Mouse (Mus musculus) layer of hippocampus, postnatal 25 days (tissue): Measurements from ENCODE around the gene Sept11. TPM values are rescaled to one million over a fixed set of nuclear protein-coding genes. Genes with fewer than 3 reads are reported as not detected.

Source experiments
- DNase-seq, 2 experiments: peaks; one replicate each; pipeline ENCODE4 v3.0.0; 2022; ENCODE audit warnings: mixed read lengths in 2 of 2, low spot score in 1 of 2; ENCODE audit errors: extremely low spot score in 1 of 2
- total RNA-seq, 2 experiments: library from RNA; stranded (reverse); gene quantifications; 2 replicates each; pipeline ENCODE4 v1.2.3; 2021

Sept11 gene
- total RNA-seq, 2 experiments from 2014 or later = 98.9 to 113 TPM

GRCm38 (mm10) chr5:93125325-93125724, 32.1 kb downstream of the Sept11 start:
- no peak for DNase-seq

DNA sequence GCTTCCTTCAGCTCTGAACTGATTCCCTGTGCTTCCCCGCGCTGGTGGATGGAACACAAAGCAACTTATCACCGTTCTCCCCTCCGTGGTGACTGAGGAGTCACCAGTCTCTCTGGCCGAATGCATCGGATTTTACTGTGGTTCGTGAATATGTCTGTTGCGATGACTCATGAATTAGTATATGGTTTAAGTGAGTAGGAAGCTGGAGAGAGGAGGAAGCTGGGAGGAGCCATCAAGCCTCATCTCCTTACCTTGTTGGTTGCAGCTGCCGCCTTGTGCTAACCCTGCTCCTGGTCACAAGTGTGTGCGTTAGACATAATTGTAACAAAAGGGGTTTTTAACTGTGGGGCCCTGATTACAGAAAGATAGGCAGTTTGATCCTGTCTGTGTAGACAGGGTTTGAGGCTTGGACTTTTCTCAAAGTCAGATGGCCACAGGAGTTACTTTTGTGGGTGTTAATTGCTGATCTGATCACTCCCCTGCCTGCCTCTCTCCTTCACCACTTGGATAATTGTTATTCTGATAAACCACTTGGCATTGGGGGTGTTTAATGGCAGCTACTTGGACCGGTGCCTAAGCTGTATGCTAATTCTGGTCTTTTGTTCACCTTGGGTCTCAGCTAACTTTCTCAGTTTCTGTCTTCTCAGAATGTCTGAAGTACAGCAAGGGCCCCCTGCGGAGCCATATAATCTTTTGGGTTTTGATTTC, 33.1 kb downstream of the Sept11 start:
- DNase-seq = no peak

DNA sequence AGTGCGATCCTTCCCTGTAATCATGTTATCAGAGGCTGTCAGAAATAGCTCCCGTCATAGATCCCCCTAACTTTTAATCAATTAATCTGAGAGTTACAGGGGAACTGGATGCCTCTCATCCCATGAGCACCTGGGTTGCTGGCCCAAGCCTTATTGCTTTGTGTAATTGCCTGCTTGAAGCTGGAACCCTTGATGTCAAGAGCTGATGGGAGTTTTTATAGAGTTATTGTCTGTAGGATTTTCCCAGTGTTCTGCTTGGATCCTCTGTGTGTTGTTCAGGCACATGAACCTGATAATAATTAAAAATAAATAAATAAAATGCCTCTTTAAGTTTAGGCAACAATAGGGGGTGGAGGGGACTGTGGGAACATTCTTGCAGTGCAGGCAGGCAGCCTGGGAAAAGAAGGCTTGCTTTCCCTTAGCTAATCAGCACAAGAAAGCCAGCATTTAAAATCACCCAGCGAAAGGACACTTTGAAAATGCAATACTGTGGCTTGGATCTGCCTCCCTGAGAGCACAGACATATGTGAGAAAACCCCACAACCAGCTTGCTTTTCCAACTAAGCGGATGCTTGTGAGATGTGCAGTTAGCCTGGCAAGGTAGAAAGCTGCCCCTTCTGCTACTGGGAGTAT, 33.8 kb downstream of the Sept11 start:
- no peak for DNase-seq

- DNase-seq = no peak
Observed at GRCm38 (mm10) chr5:93127722-93128121, 34.5 kb downstream of the Sept11 start.

DNA sequence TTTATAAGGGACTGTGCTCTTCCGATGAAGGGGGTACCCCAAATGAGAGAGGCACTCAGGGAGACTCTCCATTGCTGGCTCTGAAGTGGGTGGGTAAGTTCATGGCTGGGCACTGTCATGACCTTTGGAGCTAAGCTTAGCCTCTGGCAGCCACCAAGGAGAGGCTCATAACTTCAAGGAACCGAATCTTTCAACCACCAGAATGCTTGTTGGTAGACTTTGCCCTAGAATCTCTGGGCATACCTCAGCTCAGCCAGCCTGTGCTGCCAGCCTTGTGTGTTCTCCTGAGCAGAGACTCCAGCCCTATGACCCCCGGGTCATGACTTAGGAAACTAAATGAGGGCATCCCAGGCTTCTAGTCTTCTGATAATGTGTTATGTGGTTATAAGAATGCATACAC, 35.5 kb downstream of the Sept11 start:
- no peak for DNase-seq

GRCm38 (mm10) chr5:93129953-93130352, 36.7 kb downstream of the Sept11 start:
- DNase-seq = no peak

DNA sequence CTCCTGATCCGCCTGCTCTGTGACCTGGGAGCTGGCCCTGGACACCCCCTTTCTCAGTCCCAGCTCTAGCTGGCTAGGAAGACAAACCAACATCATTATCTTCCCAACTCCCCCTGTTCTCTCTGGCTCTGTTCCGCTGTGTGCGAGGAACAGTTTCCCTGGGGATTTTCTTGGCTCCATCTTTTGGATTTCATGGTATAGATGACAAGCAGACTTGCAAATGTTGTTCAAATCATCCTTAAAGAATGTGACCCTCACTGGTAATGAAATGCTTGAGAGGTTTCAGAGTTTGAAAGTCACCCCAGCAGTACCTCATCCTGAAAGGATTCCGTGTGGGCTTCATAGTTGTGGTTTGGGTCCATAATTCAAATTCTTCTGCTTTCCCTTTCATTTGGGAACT, 38.2 kb downstream of the Sept11 start:
- DNase-seq = no peak

DNA sequence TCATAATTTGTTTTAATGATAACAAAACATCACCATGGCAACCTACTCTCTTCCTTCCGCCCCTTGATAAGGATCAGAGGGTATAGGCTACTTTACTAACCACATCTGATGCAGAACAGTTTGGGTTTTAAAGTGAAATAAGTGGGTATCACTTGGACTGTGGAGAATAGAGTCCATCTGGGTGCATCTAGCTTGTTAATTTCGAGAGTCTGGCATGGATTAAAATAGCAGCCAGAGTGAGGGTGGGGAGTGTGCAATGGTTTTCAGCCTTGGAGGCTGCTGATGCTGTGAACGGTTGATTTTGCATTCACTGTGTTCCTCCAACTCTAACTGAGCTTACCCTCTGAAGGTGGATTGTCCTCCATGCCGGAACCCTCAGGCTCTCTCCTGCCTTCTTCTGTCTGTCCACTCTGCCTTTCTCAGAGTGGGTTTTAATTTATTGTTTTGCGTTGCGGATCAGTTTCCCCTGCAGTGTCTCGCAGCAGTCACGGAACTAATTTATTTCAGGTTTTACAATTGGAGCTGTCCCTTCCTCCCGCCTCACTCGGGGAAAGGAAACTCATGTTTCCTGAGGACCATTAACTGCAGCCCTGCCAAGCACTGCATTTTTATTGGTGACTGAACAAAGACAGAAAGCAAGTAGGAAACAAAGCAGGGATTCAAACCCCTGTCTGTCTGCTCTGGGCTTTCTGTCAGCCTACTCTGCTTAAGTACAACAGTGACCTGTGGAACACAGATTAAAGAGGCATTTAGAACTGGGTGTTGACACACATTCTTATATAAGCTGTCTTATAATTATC, 40.4 kb downstream of the Sept11 start:
- no peak for DNase-seq

- no peak for DNase-seq
Observed at GRCm38 (mm10) chr5:93135368-93136107, 42.3 kb downstream of the Sept11 start.

GRCm38 (mm10) chr5:93136956-93137586, 43.8 kb downstream of the Sept11 start:
- DNase-seq = no peak

GRCm38 (mm10) chr5:93139350-93139749, 46.1 kb downstream of the Sept11 start:
- no peak for DNase-seq

- DNase-seq = no peak
Observed at GRCm38 (mm10) chr5:93140747-93141146, 47.5 kb downstream of the Sept11 start.

- DNase-seq = no peak
Observed at GRCm38 (mm10) chr5:93143360-93144091, 50.3 kb downstream of the Sept11 start.

DNA sequence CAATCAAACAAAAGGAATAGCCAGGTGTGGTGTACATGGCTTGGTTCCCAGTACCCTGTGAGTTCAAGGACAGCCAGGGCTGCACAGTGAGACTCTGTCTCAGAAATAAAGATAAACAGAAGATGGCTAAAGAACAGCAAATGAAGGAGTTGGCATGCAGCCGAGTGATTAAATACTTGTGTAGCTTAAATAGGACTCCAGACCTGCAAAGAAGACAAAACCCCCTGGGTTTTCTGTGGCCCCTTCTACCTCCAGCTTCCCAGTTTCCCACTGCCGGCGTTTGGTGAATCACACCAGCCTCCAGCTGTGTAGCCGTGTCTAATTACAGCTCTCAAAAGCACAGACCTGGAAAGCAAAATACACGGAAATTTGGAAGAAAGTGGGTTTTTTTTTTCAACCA, 51.6 kb downstream of the Sept11 start:
- DNase-seq = no peak

- no peak for DNase-seq
Observed at GRCm38 (mm10) chr5:93145504-93145903, 52.3 kb downstream of the Sept11 start.

DNA sequence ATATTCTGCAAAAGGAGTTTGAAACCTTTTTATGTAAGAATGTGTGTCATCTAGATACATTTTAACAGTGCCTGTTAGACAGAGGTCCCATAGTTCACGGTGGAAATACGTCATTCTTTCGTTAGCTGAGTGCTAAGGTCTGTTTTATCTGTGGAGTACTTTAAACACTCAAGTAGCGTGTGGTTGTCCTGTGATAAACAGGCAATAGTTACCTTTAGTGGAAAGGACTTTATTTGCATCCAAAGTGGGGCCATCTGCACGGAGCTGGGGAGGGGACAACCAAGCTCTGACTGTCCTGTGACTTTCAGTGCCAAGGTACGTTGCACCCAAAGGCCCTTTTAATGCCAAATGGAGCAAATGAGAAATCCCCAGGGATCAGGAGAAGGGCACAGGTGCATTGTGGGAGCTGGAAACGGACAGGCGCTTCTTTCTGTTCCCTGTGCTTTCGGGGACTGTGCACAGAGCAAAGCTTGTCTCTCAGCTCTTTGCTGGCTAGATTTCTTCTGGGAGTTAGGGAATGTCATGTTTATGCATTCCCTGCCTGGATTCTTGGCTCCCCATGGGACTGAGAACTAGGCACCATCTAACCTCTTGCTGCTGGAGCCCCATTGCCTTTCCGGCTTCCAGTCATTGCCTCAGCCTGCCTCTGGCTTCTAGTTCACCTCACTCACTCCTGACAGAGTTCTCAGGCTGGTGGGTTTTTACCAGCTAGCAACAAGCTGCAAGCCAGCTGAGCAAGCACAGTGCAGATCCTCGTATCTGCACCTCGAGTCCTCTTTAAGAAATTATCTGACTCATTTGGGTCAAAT, 56.9 kb downstream of the Sept11 start:
- no peak for DNase-seq

- DNase-seq = no peak
Observed at GRCm38 (mm10) chr5:93151985-93152384, 58.7 kb downstream of the Sept11 start.

DNA sequence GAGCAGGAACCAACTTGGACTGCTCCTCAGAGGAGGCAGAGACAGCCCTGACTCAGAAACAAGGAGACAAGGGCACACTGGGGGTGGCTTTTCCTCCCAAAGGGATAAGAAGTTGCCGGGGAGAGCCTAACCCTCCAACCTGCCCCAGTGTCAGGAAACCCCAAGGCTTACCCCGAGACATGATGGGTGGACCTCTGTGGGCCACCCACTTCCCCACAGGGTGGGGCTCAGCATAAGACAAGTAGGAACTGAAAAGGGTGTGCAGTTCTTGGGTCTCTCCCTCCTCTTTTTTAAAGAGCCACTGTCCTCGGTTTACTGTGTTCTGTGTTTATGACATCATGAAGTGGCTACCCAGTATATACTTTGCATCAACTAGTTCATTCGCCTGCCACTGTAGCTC, 59.2 kb downstream of the Sept11 start:
- no peak for DNase-seq

DNA sequence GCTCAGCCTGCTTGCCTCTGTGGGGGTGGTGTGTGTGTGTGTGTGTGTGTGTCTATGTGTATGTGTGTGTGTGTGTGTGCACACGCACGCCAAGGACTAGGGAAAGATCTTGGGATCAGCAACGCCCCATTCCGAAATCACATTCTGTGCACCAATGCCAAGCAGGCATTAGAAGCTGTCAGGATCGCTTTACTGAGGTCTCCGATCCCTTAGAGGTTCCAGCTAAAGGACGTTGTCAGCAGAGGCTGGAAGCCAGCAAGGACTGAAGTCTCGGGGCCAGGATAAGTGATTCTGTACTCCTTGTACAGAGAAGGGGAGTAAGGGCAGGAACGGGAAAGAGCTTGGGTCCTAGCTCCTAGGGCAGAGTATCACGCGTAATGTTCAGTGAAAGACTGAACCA, 61.2 kb downstream of the Sept11 start:
- no peak for DNase-seq
